Mouse (Mus musculus) hindbrain, postnatal 0 days (tissue): Measurements from ENCODE around the gene Brd9. TPM values are rescaled to one million over a fixed set of nuclear protein-coding genes. Genes with fewer than 3 reads are reported as not detected.
A peak's percentile ranks its signal among the peaks of the same experiment; 100 is the strongest.

ENCODE experiments used
- ATAC-seq: fragments of 200-750 bp; cut with Nextera tagmentation; 2 replicates; pipeline ENCODE4 v1.8.0; 2017; ENCODE audit warnings: mild to moderate bottlenecking, moderate TSS enrichment, moderate library complexity
- DNase-seq: peaks from one replicate; pipeline ENCODE4 v3.0.0-alpha.2; 2015; ENCODE audit warnings: low spot score
- H3K27ac ChIP-seq: fragments of 300-500 bp; sonication (generic); 2 replicates; pipeline ENCODE4 v1.5.1; 2014; ENCODE audit warnings: mild to moderate bottlenecking
- H3K27me3 ChIP-seq: fragments of 300-500 bp; sonication (generic); 2 replicates; pipeline ENCODE4 v1.6.1; 2014; ENCODE audit warnings: low read length, mixed read lengths; ENCODE audit not compliant: insufficient read depth
- H3K36me3 ChIP-seq: fragments of 300-500 bp; sonication (generic); 2 replicates; pipeline ENCODE4 v1.6.1; 2014; ENCODE audit warnings: low read length, mixed read lengths; ENCODE audit not compliant: insufficient read depth
- H3K4me1 ChIP-seq: fragments of 300-500 bp; sonication (generic); 2 replicates; pipeline ENCODE4 v1.6.1; 2014; ENCODE audit warnings: antibody characterized with exemption, low read length, mixed read lengths; ENCODE audit not compliant: insufficient read depth
- H3K4me2 ChIP-seq: fragments of 300-500 bp; sonication (generic); 2 replicates; pipeline ENCODE4 v1.6.1; 2014; ENCODE audit warnings: low read depth, mild to moderate bottlenecking, low read length, moderate library complexity, mixed read lengths
- H3K4me3 ChIP-seq: fragments of 300-500 bp; sonication (generic); 2 replicates; pipeline ENCODE4 v1.5.1; 2014; ENCODE audit warnings: low read length
- H3K9ac ChIP-seq: fragments of 300-500 bp; sonication (generic); replicated peaks from 2 replicates; pipeline ENCODE4 v1.6.1; 2014; ENCODE audit warnings: mild to moderate bottlenecking, low read length, moderate library complexity, mixed read lengths
- H3K9me3 ChIP-seq: fragments of 300-500 bp; sonication (generic); 2 replicates; pipeline ENCODE4 v1.6.1; 2016; ENCODE audit warnings: low read length, mixed read lengths
- CTCF ChIP-seq: IDR thresholded peaks from 2 replicates; pipeline ENCODE4 v1.5.1; 2016; ENCODE audit warnings: antibody characterized with exemption, control low read depth, low read depth
- WGBS: fragments of 180-500 bp; shearing (Covaris S2); extraction: QIAGEN DNeasy Blood & Tissue Kit; methylation state at CpG from one replicate; pipeline ENCODE4 v1.1.7; 2014; 5-methylcytosine and 5-hydroxymethylcytosine counted together
- polyA plus RNA-seq: library from polyadenylated mRNA; unstranded; fragments of >200 nt; fragmentation: Nextera tagmentation; extraction: Ambion mirVana; gene quantifications from 2 replicates; pipeline ENCODE4 v1.2.1, GENCODE M21; 2015
- total RNA-seq: library from RNA; depleted of rRNA; stranded (reverse); fragments of >200 nt; gene quantifications from 2 replicates; pipeline ENCODE4 v1.2.3, GENCODE M21; 2014; rRNA removed

The Brd9 gene
- total RNA-seq (68.2 and 71.7 TPM in 2 replicates), polyA plus RNA-seq (72.4 and 73.2 TPM in 2 replicates)

DNA sequence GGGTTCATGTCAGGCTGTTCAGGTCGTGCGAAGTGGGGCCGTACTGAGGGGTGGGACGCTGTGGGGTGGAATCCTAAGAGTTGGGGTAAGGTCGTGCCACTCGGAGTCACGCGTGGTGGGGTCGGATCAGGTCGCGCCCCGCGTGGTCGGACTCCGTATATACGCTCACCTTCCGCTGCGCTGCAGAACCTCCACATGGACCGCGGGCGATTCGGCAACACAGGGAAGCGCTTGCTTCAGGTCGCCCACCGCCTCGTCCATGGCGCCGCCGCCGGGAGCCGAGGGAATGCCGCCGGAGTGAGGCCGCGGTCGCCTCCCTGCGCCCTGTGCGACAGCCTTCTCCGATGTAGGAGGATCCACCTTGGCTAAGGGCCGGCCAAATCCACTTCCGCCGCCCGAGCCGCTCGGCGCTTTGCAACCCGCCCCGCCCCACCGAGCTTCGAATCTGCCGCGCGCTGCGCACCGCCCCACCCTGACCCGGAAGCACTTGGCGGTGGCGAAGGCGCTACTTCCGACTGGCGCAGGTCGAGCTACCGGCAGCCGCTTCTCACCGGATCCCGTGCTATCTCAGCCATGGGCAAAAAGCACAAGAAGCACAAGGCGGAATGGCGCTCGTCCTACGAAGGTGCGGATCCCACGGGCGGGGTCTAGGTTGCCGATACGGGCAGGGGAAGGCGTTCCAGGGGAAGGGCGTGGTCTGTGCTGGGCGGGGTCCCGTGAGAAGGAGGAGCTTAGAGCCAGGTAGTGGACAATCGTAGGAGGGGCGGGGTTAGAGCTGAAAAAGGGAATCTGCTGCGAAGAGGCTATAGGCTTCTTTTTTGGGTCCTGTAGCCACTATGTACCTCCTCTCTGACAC, at the start of gene Brd9, which contains the start of gene Trip13:
TSS of gene Brd9 (plus strand) at position 491 of the 856 bp plus-strand sequence.
TSS of gene Trip13 (minus strand) at position 464 of the 856 bp plus-strand sequence.
- Histone ChIP-seq H3K9ac (peak within 1 kb of the TSS; percentile 85), H3K4me2 (peak within 1 kb of the TSS; percentile 71), H3K27me3 (no peaks in the 10 kb centered on the region), H3K27ac (peak within 1 kb of the TSS; percentile 89), H3K4me1 (no peaks in the 10 kb centered on the region), H3K9me3 (no peaks in the 10 kb centered on the region), H3K4me3 (peak within 1 kb of the TSS; percentile 83), H3K36me3 (peaks cover 13% of the 10 kb centered on the region)
- DNase-seq (peak; percentile 96), ATAC-seq (peak; percentile 97)
- peak; percentile 42 for TF ChIP-seq CTCF
- WGBS = under 1% methylated on average over 81 of the region's 82 CpGs

DNA sequence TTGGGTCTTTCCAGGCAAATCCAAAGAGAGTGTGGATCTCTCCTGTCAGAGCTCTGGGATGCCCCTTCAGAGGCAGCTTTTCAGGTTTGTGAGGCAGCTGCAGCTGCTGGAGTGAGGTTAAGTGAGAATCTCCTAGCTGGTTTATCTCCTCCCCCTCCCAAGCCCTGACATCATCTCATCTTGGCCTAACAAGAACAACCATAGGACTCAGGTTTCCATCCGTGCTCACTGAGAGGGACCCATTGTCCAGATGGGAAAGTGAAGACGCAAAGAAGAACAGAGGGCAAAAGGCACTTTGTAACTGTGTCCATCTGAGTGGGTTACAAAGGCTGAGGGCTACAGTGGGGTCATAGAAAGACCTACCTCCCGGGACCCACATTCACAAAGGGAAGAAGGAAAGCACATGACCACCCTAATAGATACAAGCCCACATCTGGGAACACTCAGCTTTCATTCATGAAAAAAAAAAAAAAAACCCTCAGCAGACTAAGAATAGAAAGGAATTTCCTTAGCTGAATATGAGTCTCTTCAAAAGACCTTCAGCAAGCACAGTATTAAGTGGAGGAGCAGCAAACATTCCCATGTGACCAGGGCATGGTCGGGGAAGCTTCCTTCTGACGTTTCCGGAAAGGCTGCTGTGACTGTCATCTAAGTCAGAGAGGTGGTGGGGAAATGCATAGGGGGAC, 45.0 kb upstream of the Brd9 start:
- Histone ChIP-seq H3K36me3 (no peaks in the 10 kb centered on the region), H3K4me1 (no peaks in the 10 kb centered on the region), H3K4me3 (no peak overlapping the region), H3K27ac (no peak overlapping the region), H3K9me3 (no peaks in the 10 kb centered on the region), H3K27me3 (no peaks in the 10 kb centered on the region), H3K9ac (no peak overlapping the region), H3K4me2 (no peak overlapping the region)
- ATAC-seq (no peak), DNase-seq (no peak)
- TF ChIP-seq CTCF = no peak
- WGBS = 56% methylated on average over 6 of the region's 6 CpGs

DNA sequence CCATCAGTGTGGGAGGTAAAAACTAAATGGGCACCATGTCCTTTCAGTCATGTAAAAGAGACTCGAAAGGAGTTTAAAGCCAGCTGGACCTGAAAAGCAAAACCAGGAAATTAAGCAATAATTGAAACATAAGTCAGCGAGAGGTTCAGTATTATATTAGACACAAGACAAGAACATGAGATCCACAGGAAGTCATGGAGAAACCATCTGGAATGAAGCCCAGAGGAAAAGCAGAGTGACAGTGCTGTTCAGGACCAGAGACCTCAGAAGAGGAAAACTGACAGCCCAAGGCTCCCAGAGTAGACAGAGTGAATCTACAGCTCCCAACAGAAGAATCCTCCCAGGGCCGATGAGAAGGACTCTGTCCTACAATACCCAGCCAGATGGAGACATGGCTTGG, 40.0 kb upstream of the Brd9 start:
- Histone ChIP-seq H3K9me3 (no peaks in the 10 kb centered on the region), H3K4me3 (no peak overlapping the region), H3K4me1 (no peaks in the 10 kb centered on the region), H3K9ac (no peak overlapping the region), H3K27me3 (no peaks in the 10 kb centered on the region), H3K4me2 (no peak overlapping the region), H3K27ac (no peak overlapping the region), H3K36me3 (no peaks in the 10 kb centered on the region)
- DNase-seq (no peak), ATAC-seq (no peak)
- 84% methylated on average over 3 of the region's 3 CpGs for WGBS
- no peak for TF ChIP-seq CTCF

DNA sequence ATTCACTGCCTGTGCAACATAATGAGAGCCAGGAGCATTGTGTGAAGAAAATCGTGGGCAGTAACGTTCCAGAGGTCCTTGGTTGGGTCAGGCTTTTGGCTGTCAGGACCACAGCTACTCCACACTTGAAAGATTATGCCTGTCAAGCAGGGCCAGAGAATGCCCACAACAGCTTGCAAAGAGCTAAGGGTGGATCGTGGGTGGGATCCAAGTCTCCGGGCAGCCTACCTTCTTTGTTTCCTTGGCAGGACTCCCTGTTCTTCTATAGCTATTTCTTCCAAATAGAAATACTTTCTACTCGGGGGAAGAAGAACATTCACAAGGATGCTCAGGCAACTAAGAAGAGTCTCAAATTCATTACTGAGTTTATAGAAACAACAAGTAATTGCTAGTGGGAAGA, 30.5 kb upstream of the Brd9 start:
- TF ChIP-seq CTCF = no peak
- no peaks in the 10 kb centered on the region for H3K36me3 ChIP-seq
- no peaks in the 10 kb centered on the region for H3K27me3 ChIP-seq
- H3K9ac ChIP-seq = no peak overlapping the region
- DNase-seq = peak; percentile 20
- H3K27ac ChIP-seq = no peak overlapping the region
- no peak overlapping the region for H3K4me2 ChIP-seq
- H3K4me1 ChIP-seq = no peaks in the 10 kb centered on the region
- no peaks in the 10 kb centered on the region for H3K9me3 ChIP-seq
- ATAC-seq = peak; percentile 22; the same call in 1 of the 2 replicates
- WGBS = 58% methylated on average over 5 of the region's 5 CpGs
- H3K4me3 ChIP-seq = no peak overlapping the region

DNA sequence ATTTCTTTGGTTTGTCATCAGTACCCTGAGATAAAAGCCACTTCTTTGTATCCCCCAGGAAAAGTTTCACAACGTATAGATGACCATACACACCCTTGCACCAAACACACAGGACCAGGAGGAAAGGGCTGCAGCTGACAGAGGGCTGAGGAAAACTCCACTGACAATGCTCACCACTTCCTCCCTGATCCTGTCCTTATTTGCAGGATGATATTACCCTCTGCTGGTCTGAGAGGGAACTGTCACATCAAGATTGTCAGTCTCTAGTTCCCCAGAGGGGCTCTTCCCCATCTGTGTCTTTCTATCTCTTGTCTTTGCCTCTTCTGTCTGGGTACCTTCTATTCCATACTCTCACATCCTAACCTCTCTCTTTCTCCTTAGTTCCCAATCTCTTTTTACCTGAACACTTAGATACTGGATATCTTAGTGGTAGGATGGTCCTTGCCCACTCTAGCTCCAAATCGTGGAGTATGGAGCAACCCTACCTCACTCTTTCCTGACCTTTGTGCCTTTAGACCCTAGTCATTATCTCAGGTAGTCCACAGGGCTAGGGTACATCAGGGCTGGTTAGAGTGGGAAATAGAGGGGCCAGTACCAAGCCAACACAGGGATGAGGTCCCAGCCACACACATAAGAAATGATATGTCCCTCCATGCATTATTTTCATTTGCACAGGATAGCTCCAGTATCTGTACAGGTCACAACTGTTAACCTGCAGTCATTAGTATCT, 29.8 kb upstream of the Brd9 start:
- Histone ChIP-seq H3K27ac (no peak overlapping the region), H3K9ac (no peak overlapping the region), H3K4me1 (no peaks in the 10 kb centered on the region), H3K36me3 (no peaks in the 10 kb centered on the region), H3K9me3 (no peaks in the 10 kb centered on the region), H3K27me3 (no peaks in the 10 kb centered on the region), H3K4me2 (no peak overlapping the region), H3K4me3 (no peak overlapping the region)
- peak; percentile 95 for TF ChIP-seq CTCF
- DNase-seq = peak; percentile 84
- 69% methylated on average over 2 of the region's 2 CpGs for WGBS
- peak; percentile 92 for ATAC-seq

DNA sequence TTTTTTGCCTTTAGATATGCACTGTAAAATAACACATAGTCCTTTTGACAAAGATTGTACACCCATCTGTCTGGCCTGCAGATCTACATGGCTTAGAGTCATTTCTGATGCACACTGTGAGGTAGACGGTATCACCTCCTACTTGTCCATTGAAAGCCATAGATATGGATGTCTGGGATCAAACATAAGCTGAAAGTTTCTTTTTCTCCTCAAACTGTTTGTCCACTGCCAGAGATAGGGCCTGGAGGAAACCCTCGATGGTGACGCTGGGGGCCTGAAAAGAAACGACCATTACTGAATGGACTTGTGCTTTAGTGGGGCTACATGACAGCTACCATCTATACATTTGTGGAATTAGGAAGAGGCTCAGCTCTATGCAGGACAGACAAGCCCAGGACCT, 24.5 kb upstream of the Brd9 start:
- no peak for ATAC-seq
- TF ChIP-seq CTCF = no peak
- H3K9ac ChIP-seq = no peak overlapping the region

More for the DNA sequence above, 24.5 kb upstream of the Brd9 start:
- H3K36me3 ChIP-seq = peaks cover 8% of the 10 kb centered on the region
- 93% methylated on average over 4 of the region's 4 CpGs for WGBS
- no peaks in the 10 kb centered on the region for H3K27me3 ChIP-seq
- no peak for DNase-seq
- H3K4me3 ChIP-seq = no peak overlapping the region
- no peak overlapping the region for H3K27ac ChIP-seq
- no peaks in the 10 kb centered on the region for H3K4me1 ChIP-seq
- H3K4me2 ChIP-seq = no peak overlapping the region
- no peaks in the 10 kb centered on the region for H3K9me3 ChIP-seq
